Mouse (Mus musculus) lung, adult 18-20 months (tissue): ENCODE measurements around the gene Slc2a13.

Experiments
- DNase-seq, 2 experiments: peaks; one replicate each; pipeline ENCODE4 v3.0.0; 2022; ENCODE audit warnings: mixed read lengths in 2 of 2

The Slc2a13 gene

DNA sequence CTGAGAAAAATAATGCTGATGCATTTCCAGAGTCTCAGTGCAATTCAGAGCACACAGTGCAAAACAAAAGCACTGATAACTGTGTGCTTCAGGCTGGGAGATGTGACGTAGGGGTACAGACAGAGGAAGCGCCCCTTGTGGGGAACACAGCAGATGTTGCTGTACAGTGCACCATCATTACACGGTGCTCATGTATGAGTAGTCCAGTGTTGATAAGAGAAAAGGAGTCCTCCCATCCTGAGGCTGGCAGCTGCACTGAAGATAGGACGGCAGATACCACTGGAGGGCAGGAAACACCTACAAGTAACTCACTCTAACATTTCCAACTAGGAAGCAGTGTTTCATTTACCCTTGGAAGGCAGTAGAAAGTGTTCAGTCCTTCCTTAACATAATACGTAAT, 312.5 kb downstream of the Slc2a13 start:
- DNase-seq: no peak

GRCm38 (mm10) chr15:91257140-91257539, 315.9 kb downstream of the Slc2a13 start:
- DNase-seq: no peak

DNA sequence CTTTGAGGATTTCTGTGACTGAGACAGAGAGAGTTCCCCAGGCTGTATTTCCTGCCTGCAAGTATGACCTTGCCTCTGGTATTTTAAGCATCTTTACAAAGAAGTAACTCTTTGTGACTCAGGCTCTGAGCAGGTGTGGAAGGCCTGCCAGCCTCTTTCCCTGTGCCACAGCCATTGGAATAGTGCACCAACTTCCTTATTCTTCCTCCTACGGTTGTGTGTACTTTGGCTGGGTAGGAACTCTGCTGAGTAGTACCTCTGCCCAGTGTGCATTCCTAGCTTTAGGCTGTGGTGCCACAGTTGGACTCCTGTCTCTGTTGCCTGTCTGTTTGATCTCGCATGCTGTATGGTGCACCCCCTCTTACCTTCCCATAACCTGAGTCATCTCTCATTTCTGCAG, 317.8 kb downstream of the Slc2a13 start:
- DNase-seq: no peak

GRCm38 (mm10) chr15:91252956-91253355, 320.1 kb downstream of the Slc2a13 start:
- no peak for DNase-seq

DNA sequence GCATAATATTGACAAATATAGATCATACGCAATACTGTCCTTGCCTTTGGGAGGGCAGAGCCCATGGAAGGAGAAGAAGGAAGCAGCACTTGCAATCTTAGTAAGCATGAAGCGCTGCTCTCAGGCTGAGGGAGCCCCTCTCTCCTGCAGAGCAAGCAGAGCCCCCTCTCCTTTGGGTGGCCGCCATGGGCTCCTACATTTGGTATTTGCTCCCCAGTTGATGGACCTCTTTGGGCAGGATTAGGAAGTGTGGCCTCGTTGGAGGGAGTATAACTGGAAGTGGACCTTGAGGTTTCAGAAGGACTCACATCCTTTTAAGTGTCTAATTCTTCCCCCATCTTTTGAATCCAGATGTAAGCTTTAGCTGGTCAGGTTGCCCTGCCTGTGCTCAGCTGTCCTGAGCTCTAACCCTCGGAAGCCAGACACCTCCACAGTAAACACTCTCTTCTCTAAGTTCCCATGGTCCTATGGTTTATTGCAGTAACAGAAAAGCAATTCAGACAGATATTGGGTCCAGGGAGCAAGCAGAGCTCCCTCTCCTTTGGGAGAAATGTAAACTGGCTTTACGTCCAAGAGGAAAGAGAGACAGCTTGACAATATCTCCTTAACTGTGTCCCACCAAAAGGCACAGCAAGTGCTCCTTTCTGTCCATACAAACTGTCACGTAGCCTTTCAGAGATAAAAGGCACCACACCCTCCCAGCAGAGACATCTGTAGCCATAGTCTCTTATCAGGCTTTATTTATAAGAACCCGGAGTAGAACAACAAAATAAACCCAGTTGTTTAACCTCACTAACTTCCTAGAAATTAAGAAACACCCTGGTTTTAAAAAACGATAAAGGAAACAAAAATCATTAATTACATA, 321.3 kb downstream of the Slc2a13 start:
- no peak for DNase-seq

DNA sequence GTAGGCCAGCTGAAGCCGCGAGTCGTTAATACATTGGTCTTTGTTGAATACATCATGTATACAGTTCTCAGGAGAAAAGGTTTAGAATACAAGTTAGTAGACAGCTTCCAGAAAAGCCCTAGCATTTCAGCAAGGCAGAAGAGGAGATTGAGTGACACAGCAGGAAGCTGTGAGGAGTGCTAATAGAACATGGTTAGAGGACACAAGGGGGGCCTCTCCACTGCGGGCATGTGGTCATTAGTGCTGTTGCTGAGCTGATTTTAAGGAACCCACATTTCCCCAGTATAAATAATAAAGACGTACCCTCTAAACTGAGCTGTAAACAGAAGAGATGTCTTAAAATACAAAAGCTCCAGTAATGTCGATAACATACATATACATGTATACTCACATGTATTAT, 322.2 kb downstream of the Slc2a13 start:
- peak in 1 of 2 experiments; percentile 7 for DNase-seq

DNA sequence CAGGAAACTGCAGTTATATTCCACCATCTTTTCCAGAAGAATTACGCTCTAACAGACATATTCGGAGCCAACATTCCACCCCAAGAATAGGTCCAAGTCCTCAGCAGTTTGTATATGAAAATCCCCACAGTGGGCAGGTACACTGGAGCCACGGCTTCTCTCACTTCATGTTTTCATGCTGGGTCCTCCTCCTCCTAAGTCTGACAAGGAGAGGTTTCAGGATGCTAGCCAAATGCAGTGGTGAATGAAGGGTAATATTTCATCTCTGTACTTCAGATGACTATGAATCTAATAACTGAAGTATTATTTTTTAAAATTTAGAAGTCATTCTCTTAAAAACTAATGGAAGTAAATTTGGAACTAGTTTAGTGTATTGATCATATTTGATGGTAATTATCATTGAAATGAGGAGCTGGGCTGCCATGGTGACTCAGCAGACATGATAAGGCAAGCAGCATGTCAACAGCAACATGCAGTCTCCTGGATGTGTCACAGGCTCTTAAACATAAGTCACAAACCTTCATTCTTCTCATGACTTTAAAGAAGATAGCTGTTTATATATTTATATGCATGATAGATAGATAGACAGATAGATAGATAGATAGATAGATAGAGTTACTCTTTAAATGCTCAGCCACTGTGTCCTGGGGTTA, 332.3 kb downstream of the Slc2a13 start:
- DNase-seq: no peak

DNA sequence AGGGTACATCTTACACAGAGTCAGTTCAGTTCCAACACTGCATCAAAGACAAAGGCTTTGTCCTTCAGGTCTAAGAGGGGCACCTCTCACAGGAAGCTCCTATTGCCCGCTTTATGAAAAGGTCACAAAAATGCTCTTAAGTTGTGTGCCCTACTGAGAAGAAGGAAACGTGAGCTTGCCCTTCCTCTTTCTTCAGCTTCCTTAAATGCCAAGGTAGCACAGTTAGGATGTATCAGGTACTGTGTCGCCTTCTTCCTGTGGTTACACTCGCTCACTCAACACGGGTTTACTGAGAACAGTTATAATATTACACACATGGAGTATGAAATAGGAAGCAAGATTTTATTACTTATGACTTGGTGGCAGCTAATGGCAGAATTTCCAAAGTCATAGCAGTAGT, 335.8 kb downstream of the Slc2a13 start:
- no peak for DNase-seq
